Mouse (Mus musculus) E14TG2a.4 (cell line): ENCODE measurements around the gene Tnfsf12.

ENCODE experiments used
- H3K27me3 ChIP-seq: 2 replicates; pipeline ENCODE4 v1.6.1; 2014; ENCODE audit warnings: low read length, control low read depth; ENCODE audit not compliant: insufficient read depth
- H3K36me3 ChIP-seq: 2 replicates; pipeline ENCODE4 v1.6.1; 2014; ENCODE audit warnings: low read length, control low read depth; ENCODE audit not compliant: insufficient read depth
- H3K4me1 ChIP-seq: replicated peaks from 2 replicates; pipeline ENCODE4 v1.6.1; 2014; ENCODE audit warnings: low read depth, low read length, control low read depth
- H3K4me3 ChIP-seq: replicated peaks from 2 replicates; pipeline ENCODE4 v1.5.1; 2014; ENCODE audit warnings: mild to moderate bottlenecking, low read length
- H3K9me3 ChIP-seq: 2 replicates; pipeline ENCODE4 v1.6.1; 2014; ENCODE audit warnings: low read length, control low read depth
- CTCF ChIP-seq: conservative IDR thresholded peaks from 2 replicates; pipeline ENCODE4 v1.5.1; 2014; ENCODE audit warnings: low read length
- NANOG ChIP-seq: IDR thresholded peaks from 2 replicates; pipeline ENCODE4 v1.6.1; 2014; ENCODE audit warnings: borderline replicate concordance, low read length, mixed read lengths
- POU5F1 ChIP-seq: IDR thresholded peaks from 2 replicates; pipeline ENCODE4 v1.6.1; 2014; ENCODE audit warnings: low read length, borderline replicate concordance

Tnfsf12 gene

GRCm38 (mm10) chr11:69715929-69716328 is 20.3 kb upstream of the Tnfsf12 start:
- H3K4me1 ChIP-seq: peaks cover 72% of the 10 kb centered on the region
- no peaks in the 10 kb centered on the region for H3K9me3 ChIP-seq
- no peaks in the 10 kb centered on the region for H3K36me3 ChIP-seq
- TF ChIP-seq CTCF (no peak), NANOG (no peak), POU5F1 (no peak)
- no peaks in the 10 kb centered on the region for H3K27me3 ChIP-seq
- peak overlapping the region; percentile 71; the same call in 1 of the 2 replicates for H3K4me3 ChIP-seq

GRCm38 (mm10) chr11:69715482-69715881 is 19.8 kb upstream of the Tnfsf12 start:
- no peaks in the 10 kb centered on the region for H3K9me3 ChIP-seq
- H3K27me3 ChIP-seq: no peaks in the 10 kb centered on the region
- peak overlapping the region; percentile 71 for H3K4me3 ChIP-seq
- H3K4me1 ChIP-seq: peaks cover 73% of the 10 kb centered on the region
- TF ChIP-seq CTCF (peak; percentile 98), NANOG (no peak)
- H3K36me3 ChIP-seq: no peaks in the 10 kb centered on the region

- peak overlapping the region; percentile 71 for H3K4me3 ChIP-seq
- H3K4me1 ChIP-seq: peaks cover 77% of the 10 kb centered on the region
- H3K36me3 ChIP-seq: no peaks in the 10 kb centered on the region
- no peak for TF ChIP-seq POU5F1
- TF ChIP-seq NANOG: no peak; the same call in 1 of the 2 replicates
- no peaks in the 10 kb centered on the region for H3K9me3 ChIP-seq
- H3K27me3 ChIP-seq: no peaks in the 10 kb centered on the region
These were observed 19.1 kb upstream of the Tnfsf12 start for GRCm38 (mm10) chr11:69714636-69715329.

GRCm38 (mm10) chr11:69712954-69713672 is 17.5 kb upstream of the Tnfsf12 start:
- Histone ChIP-seq H3K4me1 (peaks cover 79% of the 10 kb centered on the region), H3K27me3 (no peaks in the 10 kb centered on the region), H3K9me3 (no peaks in the 10 kb centered on the region), H3K36me3 (no peaks in the 10 kb centered on the region), H3K4me3 (peak overlapping the region; percentile 45)
- no peak for TF ChIP-seq NANOG
- TF ChIP-seq CTCF: no peak
- no peak for TF ChIP-seq POU5F1

- TF ChIP-seq NANOG (no peak), CTCF (no peak), POU5F1 (no peak)
- no peaks in the 10 kb centered on the region for H3K36me3 ChIP-seq
These were observed 15.4 kb upstream of the Tnfsf12 start for GRCm38 (mm10) chr11:69711082-69711481.

GRCm38 (mm10) chr11:69710470-69710869 is 14.8 kb upstream of the Tnfsf12 start:
- H3K9me3 ChIP-seq: no peaks in the 10 kb centered on the region
- TF ChIP-seq NANOG (no peak), CTCF (no peak), POU5F1 (no peak)
- no peak overlapping the region for H3K4me3 ChIP-seq
- no peaks in the 10 kb centered on the region for H3K36me3 ChIP-seq
- peaks cover 82% of the 10 kb centered on the region for H3K4me1 ChIP-seq
- no peaks in the 10 kb centered on the region for H3K27me3 ChIP-seq

More at GRCm38 (mm10) chr11:69711082-69711481, 15.4 kb upstream of the Tnfsf12 start:
- Histone ChIP-seq H3K27me3 (no peaks in the 10 kb centered on the region), H3K4me1 (peaks cover 85% of the 10 kb centered on the region), H3K4me3 (no peak overlapping the region), H3K9me3 (no peaks in the 10 kb centered on the region)

DNA sequence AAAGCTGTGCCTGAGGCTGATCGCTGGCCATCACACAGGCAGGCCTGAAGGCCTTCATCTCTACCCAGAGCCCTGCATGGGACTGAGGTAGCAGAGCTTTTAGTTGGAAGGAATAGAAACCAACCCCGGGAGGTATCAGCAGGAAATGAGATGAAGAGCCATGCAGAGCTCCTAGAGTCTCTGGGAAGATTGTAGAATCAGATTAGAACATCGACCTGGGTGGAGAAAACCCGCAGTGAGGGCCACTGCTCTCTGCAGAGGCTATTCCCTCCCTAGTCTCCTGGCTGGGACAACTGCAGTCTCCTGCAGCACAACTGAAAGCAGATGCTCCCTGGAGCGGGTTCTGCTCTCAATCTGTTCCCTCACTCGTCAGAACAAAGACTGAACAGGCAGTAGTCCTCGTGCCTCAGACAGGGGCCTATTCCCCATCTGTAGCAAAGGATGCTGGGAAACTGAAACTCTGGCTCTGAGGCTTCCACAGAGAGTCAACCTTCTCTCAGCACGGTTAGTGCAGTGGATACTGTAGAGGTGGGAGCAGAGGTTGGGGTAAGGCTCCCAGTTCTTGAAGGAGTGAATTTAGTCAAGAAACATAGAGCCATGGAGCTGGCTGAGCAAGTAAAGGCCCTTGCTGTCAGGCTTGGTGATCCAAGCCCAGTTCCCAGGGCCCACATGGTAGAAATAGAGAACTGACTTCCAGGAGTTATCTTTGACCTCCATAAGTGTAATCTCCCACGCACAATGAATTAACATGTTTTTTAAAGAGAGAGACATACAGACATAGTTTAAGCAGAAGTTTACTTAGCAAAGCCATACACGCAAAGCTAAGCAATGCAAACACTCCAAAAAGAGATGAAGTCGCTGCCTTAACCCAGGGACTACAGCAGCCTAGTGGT is 14.2 kb upstream of the Tnfsf12 start:
- Histone ChIP-seq H3K27me3 (no peaks in the 10 kb centered on the region), H3K4me1 (peaks cover 82% of the 10 kb centered on the region), H3K4me3 (peak overlapping the region; percentile 35), H3K9me3 (no peaks in the 10 kb centered on the region), H3K36me3 (no peaks in the 10 kb centered on the region)
- no peak for TF ChIP-seq CTCF
- TF ChIP-seq NANOG: no peak
- no peak for TF ChIP-seq POU5F1

GRCm38 (mm10) chr11:69708614-69709265 is 13.1 kb upstream of the Tnfsf12 start:
- Histone ChIP-seq H3K9me3 (no peaks in the 10 kb centered on the region), H3K27me3 (no peaks in the 10 kb centered on the region), H3K36me3 (no peaks in the 10 kb centered on the region), H3K4me1 (peaks cover 75% of the 10 kb centered on the region), H3K4me3 (peak overlapping the region; percentile 14; the same call in 1 of the 2 replicates)
- TF ChIP-seq POU5F1: no peak
